Mouse (Mus musculus): Measurements from ENCODE around the gene Ppil4.

GRCm38 (mm10) chr10:7819156-7819555 lies 26.5 kb downstream of the Ppil4 start:
- TF ChIP-seq CTCF (IDR thresholded peaks at IDR 0.05; ENCODE audit: low read depth) (no peak), EP300 (IDR thresholded peaks at IDR 0.05; ENCODE audit: low read depth) (no peak)
